Mouse (Mus musculus): Measurements from ENCODE around the gene Fndc11.

DNA sequence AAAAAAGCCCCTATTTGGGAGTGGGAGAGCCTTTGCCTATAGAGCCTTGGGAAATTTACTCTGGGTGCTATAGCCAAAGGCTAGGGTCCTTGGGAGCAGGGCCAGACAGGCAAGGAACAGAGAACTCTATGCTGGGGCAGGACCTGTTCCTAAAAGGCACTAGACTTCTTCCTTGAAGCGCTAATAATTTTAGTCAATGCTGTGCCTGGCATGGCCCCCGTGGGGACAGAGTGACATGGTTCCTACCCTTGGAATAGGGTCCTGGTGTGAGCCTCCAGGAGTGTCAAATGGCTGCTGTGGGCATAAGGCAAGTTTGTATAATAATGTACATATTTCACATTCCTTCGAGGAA, 22.5 kb downstream of the Fndc11 start:
- TF ChIP-seq CTCF (conservative IDR thresholded peaks at IDR 0.05; ENCODE audit: low read length) (no peak), POU5F1 (IDR thresholded peaks at IDR 0.05; ENCODE audit: borderline replicate concordance, low read length) (no peak), NANOG (IDR thresholded peaks at IDR 0.05; ENCODE audit: borderline replicate concordance, low read length) (no peak)
